Mouse (Mus musculus) midbrain, embryonic 10.5 days (tissue): ENCODE measurements around the gene Ctbp2. TPM values are rescaled to one million over a fixed set of nuclear protein-coding genes. Genes with fewer than 3 reads are reported as not detected.

Experiments used
- DNase-seq: peaks from one replicate; pipeline ENCODE4 v3.0.0-alpha.2; 2017; ENCODE audit warnings: low spot score
- H3K27ac ChIP-seq: fragments of 300-500 bp; sonication (generic); replicated peaks from 2 replicates; pipeline ENCODE4 v1.5.1; 2016; ENCODE audit warnings: mild to moderate bottlenecking
- H3K27me3 ChIP-seq: fragments of 300-500 bp; sonication (generic); 2 replicates; pipeline ENCODE4 v1.6.1; 2016; ENCODE audit warnings: low read depth, mild to moderate bottlenecking; ENCODE audit not compliant: poor library complexity, severe bottlenecking
- H3K36me3 ChIP-seq: fragments of 300-500 bp; sonication (generic); 2 replicates; pipeline ENCODE4 v1.6.1; 2016; ENCODE audit warnings: mild to moderate bottlenecking, moderate library complexity
- H3K4me1 ChIP-seq: fragments of 300-500 bp; sonication (generic); 2 replicates; pipeline ENCODE4 v1.6.1; 2016
- H3K4me3 ChIP-seq: fragments of 300-500 bp; sonication (generic); 2 replicates; pipeline ENCODE4 v1.5.1; 2016; ENCODE audit warnings: mild to moderate bottlenecking, moderate library complexity
- H3K9me3 ChIP-seq: fragments of 300-500 bp; sonication (generic); replicated peaks from 2 replicates; pipeline ENCODE4 v1.6.1; 2016; ENCODE audit warnings: mild to moderate bottlenecking
- WGBS: fragments of 180-500 bp; shearing (Covaris S2); methylation state at CpG from one replicate; pipeline ENCODE4 v1.1.7; 2016; 5-methylcytosine and 5-hydroxymethylcytosine counted together
- polyA plus RNA-seq: library from polyadenylated mRNA; unstranded; fragments of >200 nt; fragmentation: Nextera tagmentation; extraction: Ambion mirVana; gene quantifications from 2 replicates; pipeline ENCODE4 v1.2.1, GENCODE M21; 2016

The Ctbp2 gene
- polyA plus RNA-seq, 1 experiment from 2014 or later, result 118 TPM

- Histone ChIP-seq H3K27ac (no peak overlapping the region), H3K4me3 (no peak overlapping the region), H3K36me3 (peaks cover 33% of the 10 kb centered on the region), H3K4me1 (peaks cover 38% of the 10 kb centered on the region), H3K9me3 (no peaks in the 10 kb centered on the region), H3K27me3 (no peaks in the 10 kb centered on the region)
- WGBS, result 79% methylated on average over 3 of the region's 3 CpGs
- DNase-seq, result no peak
These were observed 30.0 kb downstream of the Ctbp2 start for GRCm38 (mm10) chr7:133094161-133094560.

- Histone ChIP-seq H3K4me1 (peaks cover 42% of the 10 kb centered on the region), H3K9me3 (no peaks in the 10 kb centered on the region), H3K27ac (no peak overlapping the region), H3K36me3 (peaks cover 33% of the 10 kb centered on the region), H3K4me3 (no peak overlapping the region), H3K27me3 (no peaks in the 10 kb centered on the region)
- DNase-seq, result no peak
- 96% methylated on average over 5 of the region's 5 CpGs for WGBS
These were observed 30.4 kb downstream of the Ctbp2 start for GRCm38 (mm10) chr7:133093731-133094130.

DNA sequence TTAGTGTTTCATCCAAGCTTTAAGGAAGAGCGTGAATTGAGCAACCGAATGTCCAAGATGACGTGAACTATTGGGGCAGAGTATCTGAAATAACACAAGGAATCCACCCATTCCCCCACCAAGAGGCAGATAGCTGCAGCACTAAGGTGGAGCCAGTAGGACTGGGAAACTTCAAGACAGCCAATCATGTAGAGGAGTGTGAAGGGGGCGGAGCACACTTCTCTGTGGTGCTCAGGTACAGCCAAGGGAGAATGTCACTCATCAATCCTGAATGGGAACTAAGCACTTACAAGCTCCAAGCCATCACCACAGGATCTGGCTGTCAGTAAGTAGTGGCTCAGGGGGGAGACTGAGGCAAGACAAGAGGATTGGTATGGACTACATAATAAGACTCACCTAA is 33.5 kb downstream of the Ctbp2 start:
- Histone ChIP-seq H3K4me1 (peaks cover 30% of the 10 kb centered on the region), H3K27ac (no peak overlapping the region), H3K4me3 (no peak overlapping the region), H3K36me3 (peaks cover 16% of the 10 kb centered on the region), H3K9me3 (no peaks in the 10 kb centered on the region), H3K27me3 (no peaks in the 10 kb centered on the region)
- WGBS, result 89% methylated on average over 4 of the region's 4 CpGs
- no peak for DNase-seq

DNA sequence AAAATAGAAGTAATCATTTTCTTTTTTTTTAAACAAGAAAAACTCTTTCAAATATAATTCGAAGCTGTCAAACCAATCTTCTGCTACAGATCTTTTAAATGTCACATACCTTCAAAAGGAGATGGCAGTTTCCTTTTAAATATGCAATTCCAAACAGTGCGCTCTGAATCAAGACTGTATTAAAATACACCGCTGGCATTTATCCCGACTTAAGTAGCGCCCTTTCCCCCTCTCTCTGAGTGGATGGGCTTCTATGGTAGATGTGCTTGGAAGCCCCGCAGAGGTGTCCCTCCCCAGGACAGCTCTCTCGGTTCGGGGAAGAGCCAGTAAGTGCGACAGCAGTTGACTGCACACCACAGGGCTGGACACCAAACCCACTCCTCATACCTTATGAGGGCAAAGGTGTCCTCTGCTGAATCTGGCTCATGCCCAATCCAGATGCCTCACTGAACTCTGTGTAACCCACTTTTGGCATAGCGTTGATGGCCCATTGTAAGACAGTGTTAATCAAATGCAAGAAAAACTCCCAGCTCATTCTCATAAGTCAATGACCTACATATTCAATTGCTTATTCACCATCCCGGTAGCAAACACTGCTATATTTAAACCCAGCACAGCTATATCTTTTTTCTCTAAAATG is 34.4 kb downstream of the Ctbp2 start:
- Histone ChIP-seq H3K4me1 (peaks cover 30% of the 10 kb centered on the region), H3K9me3 (no peaks in the 10 kb centered on the region), H3K27me3 (no peaks in the 10 kb centered on the region), H3K4me3 (no peak overlapping the region), H3K27ac (no peak overlapping the region), H3K36me3 (peaks cover 18% of the 10 kb centered on the region)
- 86% methylated on average over 11 of the region's 11 CpGs for WGBS
- no peak for DNase-seq

- DNase-seq, result no peak
- 81% methylated on average over 11 of the region's 11 CpGs for WGBS
- H3K36me3 ChIP-seq, result peaks cover 18% of the 10 kb centered on the region
- H3K9me3 ChIP-seq, result no peaks in the 10 kb centered on the region
- peak overlapping the region; percentile 61 for H3K27ac ChIP-seq
- H3K27me3 ChIP-seq, result no peaks in the 10 kb centered on the region
- H3K4me3 ChIP-seq, result no peak overlapping the region
- H3K4me1 ChIP-seq, result peaks cover 33% of the 10 kb centered on the region
These were observed 35.3 kb downstream of the Ctbp2 start for GRCm38 (mm10) chr7:133088830-133089261.

DNA sequence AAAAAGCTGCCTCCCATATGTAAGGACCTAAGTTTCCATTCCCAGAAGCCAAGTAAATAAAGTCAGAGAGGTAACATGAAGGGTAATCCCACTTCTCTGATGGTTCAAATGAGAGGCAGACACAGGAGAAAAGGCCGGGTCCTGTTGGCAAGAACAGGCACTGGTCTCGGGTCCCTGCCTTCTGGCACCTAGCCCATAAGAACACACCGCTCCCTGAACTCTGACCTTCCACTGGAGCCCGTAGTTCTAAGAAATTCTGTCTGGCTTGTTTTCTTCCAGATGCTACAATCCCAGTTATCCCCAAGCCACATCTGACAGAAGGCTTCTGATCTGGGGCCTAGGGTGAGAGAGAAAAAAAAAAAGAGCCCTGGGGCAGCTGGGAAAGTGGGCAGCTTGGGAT is 35.7 kb downstream of the Ctbp2 start:
- no peak overlapping the region; the same call in 1 of the 2 replicates for H3K27ac ChIP-seq
- H3K36me3 ChIP-seq, result peaks cover 18% of the 10 kb centered on the region
- no peaks in the 10 kb centered on the region for H3K27me3 ChIP-seq
- no peak overlapping the region for H3K4me3 ChIP-seq
- H3K4me1 ChIP-seq, result peaks cover 33% of the 10 kb centered on the region
- H3K9me3 ChIP-seq, result no peaks in the 10 kb centered on the region
- WGBS, result 83% methylated on average over 4 of the region's 4 CpGs
- no peak for DNase-seq

GRCm38 (mm10) chr7:133085408-133085807 is 38.7 kb downstream of the Ctbp2 start:
- WGBS, result 92% methylated on average over 3 of the region's 3 CpGs
- H3K4me3 ChIP-seq, result no peak overlapping the region
- H3K36me3 ChIP-seq, result peaks cover 25% of the 10 kb centered on the region
- peaks cover 34% of the 10 kb centered on the region for H3K4me1 ChIP-seq
- no peaks in the 10 kb centered on the region for H3K9me3 ChIP-seq
- no peaks in the 10 kb centered on the region for H3K27me3 ChIP-seq
- DNase-seq, result no peak
- H3K27ac ChIP-seq, result no peak overlapping the region

- Histone ChIP-seq H3K36me3 (peaks cover 38% of the 10 kb centered on the region), H3K27me3 (no peaks in the 10 kb centered on the region), H3K27ac (no peak overlapping the region), H3K4me3 (no peak overlapping the region), H3K4me1 (peaks cover 21% of the 10 kb centered on the region), H3K9me3 (no peaks in the 10 kb centered on the region)
- DNase-seq, result no peak
- 90% methylated on average over 13 of the region's 13 CpGs for WGBS
These were observed 40.1 kb downstream of the Ctbp2 start for GRCm38 (mm10) chr7:133083936-133084614.

DNA sequence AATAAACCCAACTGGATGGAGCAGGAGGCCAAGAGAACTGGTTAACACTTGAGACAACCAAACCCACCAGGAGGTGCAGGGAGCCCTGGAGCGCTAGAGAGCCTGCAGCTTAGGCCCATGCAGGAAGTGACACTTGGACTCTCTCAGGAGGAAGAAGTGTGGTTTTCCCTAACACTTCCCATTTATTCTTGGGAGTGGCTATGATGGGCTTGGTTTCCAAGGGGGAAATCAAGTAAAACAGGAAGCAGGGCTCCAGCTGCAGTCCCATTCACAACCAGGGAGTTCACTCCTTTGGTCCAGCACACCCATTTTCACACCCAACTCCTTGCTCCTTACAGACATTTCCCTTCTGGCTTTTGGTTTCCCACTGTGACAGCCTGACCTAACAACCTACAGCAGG is 45.2 kb downstream of the Ctbp2 start:
- Histone ChIP-seq H3K27me3 (no peaks in the 10 kb centered on the region), H3K9me3 (no peaks in the 10 kb centered on the region), H3K4me3 (no peak overlapping the region), H3K36me3 (peaks cover 71% of the 10 kb centered on the region), H3K4me1 (peaks cover 36% of the 10 kb centered on the region), H3K27ac (no peak overlapping the region)
- 93% methylated on average over 1 of the region's 1 CpGs for WGBS
- DNase-seq, result no peak

DNA sequence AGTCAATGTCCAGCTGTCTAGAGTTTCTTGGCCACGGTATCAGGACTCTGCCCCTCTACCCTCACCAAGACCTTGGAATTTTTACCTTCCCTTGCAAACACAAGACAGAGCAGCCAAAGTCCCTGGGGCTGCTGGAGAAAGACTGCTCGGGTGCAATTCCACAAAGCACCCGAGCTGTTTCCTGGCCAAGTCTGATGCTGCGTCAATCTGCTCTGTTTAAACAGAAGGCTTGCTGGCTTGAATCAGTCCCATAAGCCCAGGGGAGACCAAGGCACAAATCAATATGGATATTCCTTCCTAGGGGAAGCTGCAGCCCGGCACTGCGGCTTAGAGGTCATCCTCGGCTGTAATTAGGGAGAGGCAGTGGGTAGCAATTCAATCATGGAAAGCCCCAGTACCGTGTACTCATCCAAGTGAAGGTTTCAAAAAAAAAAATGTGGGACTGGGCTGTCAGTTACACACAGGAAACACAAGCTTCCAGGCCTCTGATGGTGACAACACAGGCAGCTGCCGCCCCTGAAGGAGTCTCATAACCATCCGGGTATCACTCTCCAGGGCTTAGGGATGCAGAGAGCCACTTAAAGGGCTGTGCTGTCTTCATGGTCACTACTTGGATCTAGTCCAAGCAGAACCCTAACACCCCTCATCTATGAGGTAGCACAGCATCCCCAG is 49.6 kb downstream of the Ctbp2 start:
- WGBS, result 75% methylated on average over 10 of the region's 10 CpGs
- no peak overlapping the region for H3K4me3 ChIP-seq
- peak overlapping the region; percentile 70 for H3K27ac ChIP-seq
- H3K9me3 ChIP-seq, result no peaks in the 10 kb centered on the region
- H3K27me3 ChIP-seq, result no peaks in the 10 kb centered on the region
- peaks cover 68% of the 10 kb centered on the region for H3K4me1 ChIP-seq
- DNase-seq, result no peak
- peaks cover 61% of the 10 kb centered on the region for H3K36me3 ChIP-seq

DNA sequence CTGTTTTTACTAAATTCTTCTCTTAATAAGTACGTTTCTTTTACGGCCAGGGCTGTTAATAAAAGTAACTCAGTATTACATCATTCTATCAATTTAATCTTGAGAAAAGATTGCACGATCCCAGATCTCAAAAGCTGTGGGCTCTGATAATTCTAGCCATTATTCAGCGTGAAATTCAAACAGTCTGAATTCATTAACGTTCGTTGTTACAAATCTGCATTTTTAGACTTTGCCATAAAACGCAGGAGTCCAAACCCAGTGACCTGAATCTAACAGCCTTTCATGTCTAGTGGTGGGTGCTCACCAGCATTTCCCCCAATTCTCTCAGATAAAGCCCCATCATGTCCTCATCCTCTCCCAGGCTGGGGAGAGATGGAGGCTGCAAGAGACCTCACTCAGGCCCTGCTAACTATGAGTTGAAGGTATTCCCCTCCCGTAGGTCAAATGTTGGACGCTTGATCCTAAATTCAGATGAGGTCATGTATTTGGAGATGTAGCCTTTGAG is 51.0 kb downstream of the Ctbp2 start:
- no peaks in the 10 kb centered on the region for H3K27me3 ChIP-seq
- DNase-seq, result no peak
- 64% methylated on average over 9 of the region's 9 CpGs for whole genome bisulfite sequencing
- H3K4me3 ChIP-seq, result no peak overlapping the region
- H3K27ac ChIP-seq, result peak overlapping the region; percentile 70
- H3K36me3 ChIP-seq, result peaks cover 60% of the 10 kb centered on the region
- H3K4me1 ChIP-seq, result peaks cover 78% of the 10 kb centered on the region
- no peaks in the 10 kb centered on the region for H3K9me3 ChIP-seq

- Histone ChIP-seq H3K9me3 (no peaks in the 10 kb centered on the region), H3K27ac (peak overlapping the region; percentile 73), H3K4me1 (peaks cover 83% of the 10 kb centered on the region), H3K36me3 (peaks cover 60% of the 10 kb centered on the region), H3K4me3 (0 out of 2 replicates have a peak overlapping the region, but pooled peaks have one; percentile 3), H3K27me3 (no peaks in the 10 kb centered on the region)
- no peak for DNase-seq
- 46% methylated on average over 4 of the region's 4 CpGs for WGBS
These were observed 51.6 kb downstream of the Ctbp2 start for GRCm38 (mm10) chr7:133072535-133072934.
